Mouse (Mus musculus): ENCODE measurements around the gene Aig1.

GRCm38 (mm10) chr10:13763151-13763550 is 105.6 kb downstream of the Aig1 start:
- TF ChIP-seq CTCF (IDR thresholded peaks at IDR 0.05; ENCODE audit: low read depth), result no peak
- TF ChIP-seq EP300 (IDR thresholded peaks at IDR 0.05; ENCODE audit: low read depth), result no peak

Data from liver, embryonic 14.5 days (tissue).